Mouse (Mus musculus): ENCODE measurements around the gene St6galnac4. TPM values are rescaled to one million over a fixed set of nuclear protein-coding genes. Genes with fewer than 3 reads are reported as not detected.

Gene St6galnac4
- polyA plus RNA-seq, 1 experiment from 2014 or later: 28.8 TPM

DNA sequence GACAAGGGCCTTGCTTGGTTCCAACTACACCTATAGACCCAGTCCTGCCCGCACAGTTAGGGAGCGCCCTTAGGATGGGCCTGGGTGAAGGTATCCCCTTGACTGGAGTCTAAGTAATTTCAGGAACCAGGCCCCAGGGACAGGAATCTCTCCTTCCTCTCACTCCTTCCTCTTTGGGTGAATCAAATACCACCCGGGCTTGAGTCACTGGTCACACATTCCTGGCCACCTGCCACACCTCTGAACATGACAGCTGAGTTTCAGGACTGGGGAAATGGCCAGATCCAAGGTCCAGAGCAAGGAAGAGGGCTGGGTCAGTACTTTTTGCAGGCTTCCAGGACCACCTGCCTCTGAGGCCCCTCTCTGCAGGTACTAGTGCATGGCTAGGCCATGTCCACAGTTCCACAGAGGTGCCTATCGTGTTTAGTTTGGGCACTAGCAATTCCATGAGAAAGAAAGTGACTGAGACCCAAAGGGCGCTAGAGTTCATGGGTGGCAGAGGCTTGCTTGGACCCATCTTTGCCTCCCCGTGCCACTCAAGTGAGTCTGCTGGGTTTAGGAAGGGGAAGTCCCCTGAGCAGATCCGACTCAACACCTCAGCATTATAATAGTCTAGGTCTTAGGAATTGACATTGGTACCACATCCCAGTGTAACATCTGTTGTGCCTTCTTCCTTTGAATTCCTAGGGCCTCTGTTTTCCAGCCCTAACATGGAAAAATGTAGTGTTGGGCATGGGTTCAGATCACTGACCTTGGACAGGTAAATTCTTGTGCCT lies 38.7 kb upstream of the St6galnac4 start:
- in situ Hi-C loops (cut with MboI; ENCODE audit: low pct_unique_long_range_greater_than_20kb): no loop called here
- ChIA-PET POLR2A (no interaction called here), CTCF (interaction anchor here (1.0 kb wide), 1 partner anchor 61 kb away, joined by 3 read pairs; no protein-coding TSS in a partner anchor)
- no peak for DNase-seq (ENCODE audit: low read depth, low spot score)
- no peak for TF ChIP-seq CTCF (IDR thresholded peaks at IDR 0.05)
- H3K27me3 ChIP-seq: no peaks in the 10 kb centered on the region
- ATAC-seq: peak; percentile 31

DNA sequence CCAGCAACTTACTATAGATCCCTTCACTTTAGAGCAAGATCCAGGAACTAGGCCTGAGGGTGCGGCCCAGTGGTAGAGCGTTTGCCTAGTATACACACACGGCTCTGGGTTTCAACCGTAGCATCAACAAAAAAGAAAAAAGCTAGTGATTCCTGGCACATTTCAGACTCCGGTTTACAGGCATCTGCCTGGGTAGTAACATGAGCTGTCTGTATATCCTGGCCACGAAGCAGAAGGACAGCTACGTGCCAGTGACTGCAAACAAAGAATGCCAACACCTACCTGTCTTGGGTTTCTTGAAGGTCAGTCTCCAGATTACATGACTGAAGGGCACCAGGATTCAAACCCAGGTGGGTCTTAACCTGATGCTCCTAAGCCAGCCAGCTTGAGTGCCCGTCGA lies 37.7 kb upstream of the St6galnac4 start:
- TF ChIP-seq CTCF (IDR thresholded peaks at IDR 0.05): no peak
- in situ Hi-C loops (cut with MboI; ENCODE audit: low pct_unique_long_range_greater_than_20kb): no loop called here
- ATAC-seq: no peak
- CTCF ChIA-PET: no interaction called here
- no peaks in the 10 kb centered on the region for H3K27me3 ChIP-seq
- POLR2A ChIA-PET: no interaction called here
- DNase-seq (ENCODE audit: low read depth, low spot score): no peak

DNA sequence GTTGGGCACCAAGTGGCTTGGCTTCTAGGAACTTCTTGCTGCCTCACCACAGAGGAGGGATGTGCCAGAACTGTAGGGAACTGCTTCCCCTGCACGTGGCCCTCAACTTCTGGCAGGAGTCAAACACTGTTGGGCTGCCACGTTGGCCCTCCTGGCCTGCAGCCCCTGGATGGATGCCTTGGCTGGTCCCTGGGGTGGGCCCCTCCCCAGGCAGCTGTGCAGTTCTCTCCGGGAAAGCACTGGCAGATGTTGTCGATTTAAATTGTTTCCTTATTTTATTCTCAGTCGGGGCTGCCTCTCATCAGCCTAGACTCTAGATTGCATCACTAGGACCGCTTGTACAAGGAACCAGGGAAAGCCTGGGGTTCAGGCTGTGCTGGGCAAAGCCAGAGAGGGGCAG lies 37.1 kb upstream of the St6galnac4 start:
- ATAC-seq (no peak), DNase-seq (ENCODE audit: low read depth, low spot score) (no peak)
- no peaks in the 10 kb centered on the region for H3K27me3 ChIP-seq
- ChIA-PET POLR2A (no interaction called here), CTCF (no interaction called here)
- TF ChIP-seq CTCF (IDR thresholded peaks at IDR 0.05): no peak
- in situ Hi-C loops (cut with MboI; ENCODE audit: low pct_unique_long_range_greater_than_20kb): no loop called here

DNA sequence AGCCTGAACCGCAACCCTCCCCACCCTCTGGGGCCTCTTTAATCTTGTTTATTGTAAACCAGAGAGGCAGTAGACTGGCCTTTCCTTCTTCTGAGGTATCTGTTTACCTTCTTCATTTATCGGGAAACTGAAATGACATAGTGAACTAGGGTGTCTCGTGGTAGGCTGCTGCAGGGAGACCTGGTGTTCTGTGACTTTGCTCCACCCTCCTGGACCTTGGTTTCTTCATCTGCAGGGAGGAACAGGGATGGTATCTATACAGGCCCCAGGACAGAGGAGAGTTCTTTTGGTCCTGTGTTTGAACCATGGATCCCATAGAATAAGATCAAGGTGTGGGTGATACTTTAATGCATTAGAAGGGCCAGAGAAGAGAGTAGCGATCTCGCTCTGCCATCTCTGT lies 35.7 kb upstream of the St6galnac4 start:
- H3K27me3 ChIP-seq: no peaks in the 10 kb centered on the region
- no peak for ATAC-seq
- no peak for DNase-seq (ENCODE audit: low read depth, low spot score)
- CTCF ChIA-PET: interaction anchor here (1.3 to 1.5 kb wide), 2 partner anchors 11 to 63 kb away, joined by 3 to 4 read pairs; no protein-coding TSS in a partner anchor
- in situ Hi-C loops (cut with MboI; ENCODE audit: low pct_unique_long_range_greater_than_20kb): no loop called here
- TF ChIP-seq CTCF (IDR thresholded peaks at IDR 0.05): no peak
- POLR2A ChIA-PET: no interaction called here

DNA sequence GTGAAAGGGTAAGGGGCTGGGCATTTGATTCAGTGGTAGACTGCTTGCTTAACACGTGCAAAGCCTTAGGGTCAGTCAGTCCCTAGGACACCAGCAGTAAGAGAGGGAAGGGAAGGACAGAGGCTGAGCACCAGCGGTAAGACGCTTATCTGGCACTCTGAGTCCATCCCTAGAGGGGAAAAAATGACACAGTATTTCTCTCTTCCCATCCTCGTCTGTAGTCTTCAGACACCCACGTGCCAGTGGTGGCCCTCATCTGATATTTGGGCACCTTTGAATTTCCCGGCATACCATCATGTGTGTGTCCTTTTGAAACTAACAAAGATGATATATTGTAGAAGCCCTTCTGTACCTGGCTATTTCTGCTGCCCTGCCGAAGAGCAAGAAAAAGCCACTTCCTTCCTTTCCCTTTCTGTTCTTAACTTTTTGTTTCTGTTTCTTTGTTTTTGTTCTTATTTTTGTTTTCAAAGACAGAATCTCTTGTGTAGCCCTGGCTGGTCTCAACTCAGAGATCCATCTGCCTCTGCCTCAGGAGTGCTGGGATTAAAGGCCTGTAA lies 33.2 kb upstream of the St6galnac4 start:
- no peak for DNase-seq (ENCODE audit: low read depth, low spot score)
- CTCF ChIA-PET: interaction anchor here (1.1 kb wide), 1 partner anchor 65 kb away, joined by 3 read pairs; no protein-coding TSS in a partner anchor
- in situ Hi-C loops (cut with MboI; ENCODE audit: low pct_unique_long_range_greater_than_20kb): no loop called here

DNA sequence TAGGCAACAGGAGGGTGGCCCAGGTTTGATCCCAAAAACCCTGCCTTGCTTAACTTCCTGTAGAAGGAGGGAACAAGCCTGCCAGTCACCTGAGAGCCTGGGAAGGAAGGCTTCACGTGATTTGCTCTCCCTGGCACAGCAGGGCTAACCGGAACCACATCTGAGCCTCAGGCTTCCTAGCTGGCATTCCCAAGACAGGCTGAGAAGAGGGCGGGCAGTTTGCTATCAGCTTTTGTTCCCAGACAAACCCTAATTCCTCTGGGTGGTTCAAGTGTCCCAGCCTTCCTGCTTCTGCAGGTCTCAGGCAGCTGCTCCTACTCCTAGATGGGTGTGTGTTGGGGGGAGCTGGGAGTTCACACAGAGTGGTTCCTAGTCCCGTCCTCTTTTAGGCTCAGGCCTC lies 31.4 kb upstream of the St6galnac4 start:
- POLR2A ChIA-PET: no interaction called here
- no peak for ATAC-seq
- CTCF ChIA-PET: interaction anchor here (1.0 to 1.6 kb wide), 2 partner anchors 9 to 13 kb away, joined by 3 read pairs; no protein-coding TSS in a partner anchor
- no peak for TF ChIP-seq CTCF (IDR thresholded peaks at IDR 0.05)
- no peak for DNase-seq (ENCODE audit: low read depth, low spot score)
- in situ Hi-C loops (cut with MboI; ENCODE audit: low pct_unique_long_range_greater_than_20kb): no loop called here
- no peaks in the 10 kb centered on the region for H3K27me3 ChIP-seq

More for the DNA sequence above, 33.2 kb upstream of the St6galnac4 start:
- POLR2A ChIA-PET: no interaction called here
- no peak for TF ChIP-seq CTCF (IDR thresholded peaks at IDR 0.05)
- ATAC-seq: no peak
- no peaks in the 10 kb centered on the region for H3K27me3 ChIP-seq

DNA sequence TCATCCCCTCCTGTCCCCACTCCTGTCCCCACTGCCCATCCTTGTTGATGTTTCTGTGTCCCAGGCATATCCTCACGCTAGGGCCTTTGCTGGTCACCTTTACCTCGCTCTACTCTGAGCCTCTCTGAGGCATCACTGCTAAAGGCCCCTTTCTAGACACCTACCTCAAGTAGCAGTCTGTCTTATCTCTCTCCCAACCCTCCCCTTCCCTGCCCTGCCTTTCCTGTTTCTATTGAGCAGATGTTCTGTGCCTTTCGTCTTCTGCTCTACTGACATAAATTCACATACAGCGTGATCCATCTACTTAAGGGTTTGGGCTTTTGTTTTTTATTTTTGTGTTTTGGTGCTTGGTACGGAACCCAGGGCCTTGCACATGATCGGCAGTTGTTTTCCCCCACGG lies 30.9 kb upstream of the St6galnac4 start:
- CTCF ChIA-PET: interaction anchor here (1.5 to 1.6 kb wide), 2 partner anchors 9 to 19 kb away, joined by 3 read pairs; partner anchors contain the start of genes 9430097D07Rik and Pip5kl1
- no peak for ATAC-seq
- POLR2A ChIA-PET: no interaction called here
- in situ Hi-C loops (cut with MboI; ENCODE audit: low pct_unique_long_range_greater_than_20kb): no loop called here
- TF ChIP-seq CTCF (IDR thresholded peaks at IDR 0.05): no peak
- H3K27me3 ChIP-seq: no peaks in the 10 kb centered on the region
- no peak for DNase-seq (ENCODE audit: low read depth, low spot score)

DNA sequence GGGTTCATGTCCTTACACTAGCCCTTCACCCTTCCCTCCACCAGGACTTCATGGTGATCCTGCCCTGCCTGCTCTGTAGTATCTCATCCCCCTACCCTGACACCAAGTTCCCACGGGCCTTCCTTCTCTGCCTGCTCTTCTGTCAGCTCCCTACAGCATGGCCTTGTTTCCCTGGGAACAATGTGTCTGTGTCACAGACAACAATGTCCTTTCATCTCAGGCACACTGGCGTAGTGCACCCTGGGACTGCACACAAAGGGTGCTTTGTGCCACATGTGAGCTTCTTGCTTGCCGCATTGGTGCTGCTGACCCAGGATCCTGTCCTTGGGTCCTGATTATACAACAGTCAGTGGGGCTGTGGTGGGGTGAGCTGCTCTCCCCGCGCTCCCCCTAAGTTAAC lies 27.3 kb upstream of the St6galnac4 start:
- DNase-seq (ENCODE audit: low read depth, low spot score) (no peak), ATAC-seq (no peak)
- in situ Hi-C loops (cut with MboI; ENCODE audit: low pct_unique_long_range_greater_than_20kb): no loop called here
- POLR2A ChIA-PET: no interaction called here
- H3K27me3 ChIP-seq: no peaks in the 10 kb centered on the region
- CTCF ChIA-PET: interaction anchor here (2.2 kb wide), 1 partner anchor 73 kb away, joined by 8 read pairs; no protein-coding TSS in a partner anchor
- no peak for TF ChIP-seq CTCF (IDR thresholded peaks at IDR 0.05)

DNA sequence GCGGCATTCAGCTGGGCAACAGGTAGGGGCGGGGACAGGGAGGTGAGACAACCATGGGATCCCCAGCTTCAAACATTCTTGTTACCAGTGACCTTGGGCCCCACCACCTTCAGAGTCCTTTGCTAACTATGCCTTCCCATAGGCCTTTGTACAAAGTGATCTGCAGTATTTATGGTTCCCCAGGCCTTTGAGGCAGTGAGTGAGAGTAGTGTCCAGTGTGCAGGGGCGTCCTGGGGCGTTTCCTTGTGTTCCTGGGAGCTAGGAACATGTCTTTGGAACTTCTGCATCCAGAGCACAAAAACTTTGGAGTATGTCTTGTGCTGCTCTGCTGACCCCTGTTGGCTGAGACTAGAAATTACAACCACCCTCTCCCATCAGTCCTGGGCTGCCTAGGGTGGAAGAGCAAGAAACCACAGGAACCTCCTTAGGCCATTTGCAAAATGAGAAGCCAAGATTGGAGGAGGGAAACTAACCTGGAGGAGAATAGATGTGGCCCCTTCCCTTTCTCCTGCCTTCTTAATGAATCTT lies 20.3 kb upstream of the St6galnac4 start:
- no peaks in the 10 kb centered on the region for H3K27me3 ChIP-seq
- CTCF ChIA-PET: interaction anchor here (0.6 to 8.3 kb wide), 8 partner anchors 8 to 162 kb away, joined by 3 to 73 read pairs (median 4); no protein-coding TSS in a partner anchor
- DNase-seq (ENCODE audit: low read depth, low spot score): no peak
- POLR2A ChIA-PET: interaction anchor here (1.2 kb wide), 1 partner anchor 24 kb away, joined by 3 read pairs; no protein-coding TSS in a partner anchor
- TF ChIP-seq CTCF (IDR thresholded peaks at IDR 0.05): no peak
- in situ Hi-C loops (cut with MboI; ENCODE audit: low pct_unique_long_range_greater_than_20kb): no loop called here
- no peak for ATAC-seq

DNA sequence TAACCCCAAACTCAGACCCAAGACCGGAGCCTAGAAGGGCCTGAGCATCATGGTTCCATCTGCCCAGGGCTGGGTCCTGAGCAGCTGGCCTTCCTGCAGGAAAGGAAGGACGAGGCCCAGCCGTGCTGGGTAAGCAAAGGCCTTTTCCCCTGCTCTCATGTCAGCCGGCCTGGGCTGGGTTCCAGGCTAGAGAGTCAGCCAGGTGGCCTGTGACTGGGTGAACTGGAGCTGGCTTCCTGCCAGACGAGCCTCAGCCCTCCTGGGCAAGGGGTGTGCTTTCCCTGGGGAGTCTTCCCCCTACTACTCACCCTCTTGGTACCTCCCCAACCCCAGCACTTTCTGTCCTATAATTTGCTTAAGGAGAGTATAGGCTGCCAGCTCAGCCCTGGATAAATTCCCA lies 18.7 kb upstream of the St6galnac4 start:
- H3K27me3 ChIP-seq: no peaks in the 10 kb centered on the region
- in situ Hi-C loops (cut with MboI; ENCODE audit: low pct_unique_long_range_greater_than_20kb): no loop called here
- DNase-seq (ENCODE audit: low read depth, low spot score) (no peak), ATAC-seq (no peak)
- no peak for TF ChIP-seq CTCF (IDR thresholded peaks at IDR 0.05)
- ChIA-PET CTCF (interaction anchor here (1.2 to 8.3 kb wide), 3 partner anchors 80 to 163 kb away, joined by 3 to 73 read pairs (median 7); no protein-coding TSS in a partner anchor), POLR2A (interaction anchor here (1.5 kb wide), 1 partner anchor 79 kb away, joined by 3 read pairs; no protein-coding TSS in a partner anchor)

DNA sequence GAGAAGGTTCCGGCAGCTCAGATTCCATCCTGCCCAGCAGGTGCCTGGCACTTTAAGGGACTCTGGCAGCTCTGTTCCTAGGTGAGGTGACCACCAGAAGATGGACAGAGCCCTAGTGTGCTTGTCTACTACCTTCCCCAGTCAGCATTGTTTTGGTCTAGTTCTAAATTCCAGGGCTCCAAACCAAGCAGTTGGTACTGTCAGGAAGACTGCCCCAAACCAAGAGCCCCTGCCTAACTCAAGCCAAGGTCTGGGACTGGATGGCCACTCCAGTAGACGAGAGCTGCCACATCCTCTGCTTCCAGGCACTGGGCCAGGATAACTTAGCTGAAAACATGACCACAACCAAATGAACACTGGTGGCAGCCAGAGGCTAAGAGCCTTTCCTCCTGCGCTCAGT lies 18.0 kb upstream of the St6galnac4 start:
- ChIA-PET POLR2A (interaction anchor here (1.5 kb wide), 1 partner anchor 80 kb away, joined by 3 read pairs; no protein-coding TSS in a partner anchor), CTCF (interaction anchor here (1.6 to 8.3 kb wide), 2 partner anchors 81 to 164 kb away, joined by 7 to 73 read pairs; no protein-coding TSS in a partner anchor)
- DNase-seq (ENCODE audit: low read depth, low spot score): no peak
- no peak for TF ChIP-seq CTCF (IDR thresholded peaks at IDR 0.05)
- in situ Hi-C loops (cut with MboI; ENCODE audit: low pct_unique_long_range_greater_than_20kb): no loop called here
- no peaks in the 10 kb centered on the region for H3K27me3 ChIP-seq
- ATAC-seq: no peak
